Mouse (Mus musculus) ovary, adult 18-20 months (tissue): ENCODE results near the gene Fam205c.

Experiments
- DNase-seq: peaks from one replicate; pipeline ENCODE4 v3.0.0; 2022; ENCODE audit warnings: low spot score, mixed read lengths

The Fam205c gene

DNA sequence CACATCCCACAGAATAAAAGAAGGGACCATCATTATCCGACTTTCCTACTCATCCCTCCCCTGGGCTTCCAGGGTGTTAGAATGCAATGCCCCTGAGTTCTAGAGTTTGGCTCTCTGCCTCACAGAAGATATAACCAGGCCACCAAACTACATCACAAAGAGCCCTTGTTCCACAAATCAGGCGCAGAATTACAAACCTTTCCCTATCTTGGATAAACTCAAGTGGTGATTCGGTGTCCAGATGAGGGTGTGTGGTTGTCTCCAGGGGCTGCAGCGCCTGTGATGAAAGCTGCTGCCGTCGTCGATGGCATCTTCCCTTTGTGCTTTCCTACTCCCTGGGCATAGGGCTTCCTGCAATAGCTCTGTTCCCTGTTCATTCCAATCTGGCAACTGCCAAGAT is at the start of gene Fam205c:
Gene Fam205c, minus strand, starts transcription at position 101 of the 400 bp plus-strand sequence.
- no peak for DNase-seq

- DNase-seq = no peak
Measured at GRCm38 (mm10) chr4:42922461-42922860, 48.4 kb upstream of the Fam205c start.

DNA sequence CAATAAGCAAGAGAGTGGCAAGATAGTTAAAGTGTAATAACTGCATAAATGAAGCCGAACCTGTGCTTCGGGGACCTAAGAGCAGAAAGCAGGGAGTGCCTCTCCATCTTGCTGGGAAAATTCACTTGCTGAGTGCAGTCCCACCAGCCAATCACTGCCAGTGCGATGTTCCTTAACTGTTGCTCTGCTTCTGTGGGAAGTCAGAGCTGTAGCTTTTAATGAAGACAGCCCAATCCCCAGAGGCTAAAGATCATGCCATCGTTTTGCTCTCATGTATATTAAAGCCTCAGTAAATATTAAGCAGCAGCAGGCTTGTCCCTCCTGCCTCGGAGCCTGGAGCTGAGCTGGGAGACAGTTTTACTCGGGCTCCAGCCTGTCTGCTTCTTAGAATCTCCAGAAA is 48.0 kb upstream of the Fam205c start:
- DNase-seq = no peak

GRCm38 (mm10) chr4:42921536-42921935 is 47.5 kb upstream of the Fam205c start:
- DNase-seq = no peak

DNA sequence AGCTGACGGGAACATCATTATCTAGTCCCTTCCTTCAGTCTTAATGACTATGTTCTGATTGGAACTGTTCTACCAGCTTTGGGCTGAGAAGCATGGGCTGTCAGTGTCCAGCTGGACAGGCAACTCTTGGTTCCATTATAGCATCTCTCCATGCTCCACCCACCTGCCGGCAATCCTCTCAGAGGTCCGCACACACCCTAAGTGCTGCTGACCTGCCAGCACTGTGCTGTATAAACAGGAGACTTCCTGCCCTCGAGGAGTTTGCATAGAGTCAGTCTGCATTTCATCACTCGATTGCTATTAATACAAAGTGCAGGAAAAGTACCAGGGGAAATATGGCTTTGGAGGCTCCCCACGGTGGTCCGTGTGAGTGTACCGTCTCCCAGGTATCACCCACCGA is 46.7 kb upstream of the Fam205c start:
- DNase-seq = no peak

GRCm38 (mm10) chr4:42917402-42917774 is 43.4 kb upstream of the Fam205c start:
- no peak for DNase-seq

DNA sequence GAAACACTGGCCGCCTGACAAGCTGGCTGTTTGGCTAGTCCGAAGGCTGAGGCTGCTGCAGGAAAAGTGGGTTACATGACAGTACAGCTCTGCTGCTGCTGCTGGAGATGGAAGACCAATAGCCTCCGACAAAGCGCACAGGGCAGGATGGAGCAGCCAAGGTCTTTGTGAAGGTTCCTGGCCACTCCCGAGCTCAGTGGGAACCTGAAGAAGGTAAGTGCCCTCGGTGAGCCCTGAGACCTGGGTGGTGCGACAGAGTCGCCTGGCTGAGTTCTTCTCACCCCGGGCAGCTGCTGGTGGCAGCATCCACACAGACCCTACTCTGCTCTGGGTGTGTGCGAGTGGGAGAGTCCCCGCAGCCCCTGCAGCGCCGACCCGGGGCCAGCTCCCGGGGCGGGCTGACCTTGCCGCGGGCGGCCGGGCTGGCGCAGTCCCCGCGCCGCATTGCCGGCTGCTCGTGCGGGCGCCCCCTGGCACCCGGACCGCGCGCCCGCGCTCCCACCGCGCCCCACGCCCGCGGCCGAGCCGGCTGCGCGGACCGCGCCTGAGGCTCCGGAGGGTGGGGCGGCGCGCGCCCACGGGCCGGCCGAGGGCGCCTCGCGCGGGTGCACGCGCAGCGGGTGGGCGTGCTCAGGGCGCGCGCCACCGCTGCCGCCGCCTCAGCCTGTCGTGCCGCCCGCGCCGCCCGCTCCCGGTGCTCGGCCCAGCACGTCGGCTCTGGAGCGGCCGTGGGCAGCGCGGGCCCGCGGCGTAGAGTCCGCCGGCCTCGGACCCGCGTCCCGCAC is 42.8 kb upstream of the Fam205c start, which contains the start of gene Phf24:
Gene Phf24, plus strand, starts transcription at position 44 of the 785 bp plus-strand sequence.
- DNase-seq = no peak

DNA sequence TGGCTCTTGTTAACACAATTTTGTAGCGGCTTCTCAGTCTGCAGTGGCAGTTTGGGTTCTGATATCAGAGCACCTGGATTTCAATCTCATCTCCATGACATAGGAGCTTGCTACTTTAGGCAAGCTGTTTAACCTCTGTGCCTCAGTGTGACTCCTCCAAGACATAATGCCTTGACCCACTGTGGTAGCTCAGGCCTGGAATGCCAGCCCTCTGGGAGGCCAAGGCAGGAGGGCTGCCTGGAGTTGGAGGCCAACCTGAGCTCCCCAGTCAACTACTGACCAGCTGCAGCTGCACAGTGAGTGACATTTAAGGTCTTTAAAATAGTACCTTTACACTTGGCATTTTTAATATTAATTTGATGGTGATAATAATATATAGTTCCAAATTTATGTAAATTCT is 41.9 kb upstream of the Fam205c start:
- DNase-seq = no peak

DNA sequence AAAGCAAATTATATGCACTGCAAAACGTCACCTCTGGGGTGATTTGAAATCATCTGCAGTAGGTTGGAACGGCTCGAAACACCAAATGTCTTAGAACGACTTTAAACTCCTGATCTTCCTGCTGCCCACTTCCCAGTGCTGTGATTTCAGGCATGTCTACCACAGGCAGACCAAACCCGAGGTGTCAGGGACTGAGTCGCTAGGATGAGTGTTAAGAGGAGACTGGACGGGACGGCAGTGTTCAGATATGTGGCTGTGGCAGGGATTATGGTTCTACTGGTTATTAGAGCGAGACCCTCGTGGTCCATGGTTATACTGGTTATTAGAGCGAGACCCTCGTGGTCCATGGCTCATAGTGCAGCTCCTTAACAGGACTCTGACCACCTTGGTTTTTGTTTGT is 41.3 kb upstream of the Fam205c start:
- no peak for DNase-seq

DNA sequence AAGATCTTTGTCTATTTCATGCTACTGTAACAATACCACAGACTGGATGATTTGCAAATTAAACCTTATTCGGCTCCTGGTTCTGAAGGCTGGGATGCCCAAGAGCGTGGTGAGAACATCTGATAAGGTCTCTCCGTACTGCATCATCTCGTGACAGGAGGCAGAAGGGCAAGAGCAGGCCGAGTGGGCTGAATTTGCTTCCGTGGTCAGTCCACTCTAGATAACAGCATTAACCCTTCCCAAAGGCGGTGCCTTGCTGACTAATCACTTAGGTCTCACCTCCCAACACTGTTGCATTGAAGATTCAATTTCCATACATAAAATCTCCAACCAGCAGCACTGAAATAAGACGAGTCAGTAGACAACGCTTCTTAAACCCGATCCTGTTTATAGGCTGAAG is 39.4 kb upstream of the Fam205c start:
- no peak for DNase-seq

DNA sequence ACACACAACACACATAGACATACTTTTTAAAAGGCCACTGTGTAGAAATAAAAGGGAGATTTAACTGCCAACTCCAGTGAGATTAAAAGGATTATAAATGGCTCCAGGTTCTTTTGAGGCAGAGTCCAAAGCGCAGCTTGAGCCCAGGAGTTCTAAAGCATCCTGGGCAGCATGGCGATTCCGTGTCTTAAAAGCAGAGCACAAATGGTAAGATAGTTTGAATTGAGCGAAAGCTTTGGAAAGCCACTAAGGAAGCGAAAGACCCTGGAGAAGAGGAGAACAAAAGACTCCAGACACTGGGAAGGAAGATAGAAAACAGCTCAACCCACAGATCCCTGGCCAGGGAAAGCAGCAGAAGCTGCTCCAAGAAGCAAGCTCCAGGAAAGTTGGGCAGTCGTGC is 30.9 kb upstream of the Fam205c start:
- DNase-seq = no peak

- DNase-seq = no peak
Measured at GRCm38 (mm10) chr4:42904523-42904922, 30.5 kb upstream of the Fam205c start.

- DNase-seq = no peak
Measured at GRCm38 (mm10) chr4:42903942-42904341, 29.9 kb upstream of the Fam205c start.

DNA sequence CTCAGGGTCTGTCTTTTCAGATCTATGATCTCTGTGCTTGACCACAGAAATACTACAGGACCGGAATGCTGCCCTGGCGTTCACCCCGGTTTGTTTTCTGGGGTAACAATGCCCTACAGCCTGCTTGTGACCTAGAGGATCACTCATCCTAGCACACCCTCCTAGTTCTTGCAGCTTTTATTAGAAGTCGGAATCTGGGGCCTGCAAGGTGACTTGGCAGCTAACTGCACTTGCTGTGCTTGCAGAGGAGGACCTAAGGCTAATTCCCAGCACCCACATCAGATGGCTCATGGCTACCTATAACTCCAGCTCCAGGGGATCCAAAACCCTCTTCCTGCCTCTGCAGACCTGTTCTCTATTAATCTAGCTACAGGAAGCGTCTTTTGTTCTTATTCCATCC is 28.7 kb upstream of the Fam205c start:
- DNase-seq = no peak

DNA sequence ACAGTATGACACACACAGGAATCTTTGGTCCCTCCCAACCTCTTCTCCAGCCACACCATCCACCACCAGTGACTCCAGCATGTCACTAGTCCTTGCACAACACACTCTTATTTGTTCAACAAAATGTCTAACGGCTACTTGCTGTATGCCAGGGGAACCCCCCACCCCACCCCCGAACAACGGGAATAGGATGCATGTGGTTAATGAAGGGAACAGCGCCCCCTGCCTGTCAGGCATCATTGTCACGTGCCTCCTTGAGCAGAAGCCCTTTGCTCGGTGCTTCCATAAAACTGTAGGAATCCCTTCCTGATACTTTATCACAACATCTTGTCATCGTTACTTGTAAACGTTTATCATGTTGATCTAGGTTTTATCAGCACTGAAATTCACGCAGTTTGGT is 28.1 kb upstream of the Fam205c start:
- DNase-seq = no peak

DNA sequence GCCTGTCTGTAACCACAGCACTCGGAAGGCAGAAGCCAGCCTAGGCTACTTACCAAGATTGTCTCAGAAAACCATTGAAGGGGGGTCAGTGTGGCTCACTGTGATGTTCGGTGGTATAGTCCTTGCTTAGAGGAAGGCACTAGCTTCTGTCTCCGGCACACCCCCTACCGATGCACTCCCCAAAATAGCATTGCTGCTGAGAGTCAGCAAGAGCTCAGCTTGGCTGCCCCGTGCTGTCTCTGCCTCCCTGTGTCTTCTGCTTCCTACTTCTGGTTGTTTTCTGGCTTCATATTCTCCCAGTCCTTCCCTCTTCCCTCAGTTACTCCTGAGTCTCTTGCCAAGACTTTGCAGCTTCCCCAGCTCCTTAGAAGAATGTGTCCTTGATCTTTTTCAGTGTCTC is 26.8 kb upstream of the Fam205c start:
- no peak for DNase-seq

DNA sequence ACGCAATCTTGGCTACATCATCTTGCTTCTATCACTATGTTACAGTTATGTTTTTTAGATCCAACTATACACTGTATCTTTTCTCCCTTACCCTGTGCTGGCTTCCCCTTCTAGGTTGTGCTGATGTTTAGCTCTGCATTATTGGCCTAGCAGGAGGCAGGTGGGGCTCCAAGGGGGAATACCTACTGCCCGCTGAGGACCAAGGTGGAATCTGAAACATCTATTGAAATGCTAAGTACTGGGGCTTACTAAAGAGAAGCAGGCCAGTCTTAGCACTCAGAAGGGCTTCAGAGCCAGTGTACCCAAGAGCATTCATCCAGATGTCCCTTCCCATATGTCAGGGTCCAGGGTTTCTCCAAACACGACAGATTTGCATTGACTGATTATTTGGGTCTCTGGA is 24.9 kb upstream of the Fam205c start:
- no peak for DNase-seq

GRCm38 (mm10) chr4:42895118-42895517 is 21.1 kb upstream of the Fam205c start:
- DNase-seq = no peak

GRCm38 (mm10) chr4:42891176-42891575 is 17.1 kb upstream of the Fam205c start:
- no peak for DNase-seq

DNA sequence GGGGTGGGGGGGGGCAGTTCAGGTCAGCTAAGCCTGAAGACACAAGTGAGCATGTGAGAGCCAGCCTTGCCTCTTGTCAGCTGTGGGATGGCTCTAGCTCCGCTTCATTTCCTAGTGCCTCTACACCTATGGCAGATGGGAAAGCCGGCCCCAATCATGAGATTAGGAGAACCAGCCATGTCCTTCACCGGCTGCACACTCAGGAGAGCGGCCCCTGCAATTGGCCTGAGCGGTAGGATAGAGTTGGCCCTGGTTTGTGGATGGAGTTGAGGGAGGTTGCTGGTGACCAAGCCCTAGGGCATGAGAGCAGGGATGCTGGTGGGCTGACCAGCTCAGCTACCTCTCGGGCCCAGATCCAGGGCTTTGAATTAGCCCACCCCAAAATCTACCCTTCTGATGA is 14.8 kb upstream of the Fam205c start:
- DNase-seq = no peak

DNA sequence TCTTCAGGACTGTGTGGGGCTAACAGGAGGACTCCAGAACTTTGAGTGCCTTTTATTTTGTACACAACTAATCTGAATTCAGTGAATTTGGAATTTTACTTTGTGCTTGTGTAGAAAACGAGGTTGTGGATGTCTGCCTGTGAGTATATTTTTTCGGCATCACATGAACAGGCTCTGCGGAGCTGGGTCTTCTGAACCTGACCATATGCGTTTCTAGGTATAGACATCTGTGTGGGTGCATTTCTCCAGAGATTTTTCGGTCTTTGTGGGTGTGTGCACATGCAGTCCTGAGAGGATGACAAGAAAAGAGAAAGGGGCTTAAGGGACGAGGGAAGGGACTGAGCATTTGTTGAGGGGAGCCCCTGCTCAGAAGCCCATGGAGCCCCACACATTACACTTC is 12.9 kb upstream of the Fam205c start:
- DNase-seq = no peak

DNA sequence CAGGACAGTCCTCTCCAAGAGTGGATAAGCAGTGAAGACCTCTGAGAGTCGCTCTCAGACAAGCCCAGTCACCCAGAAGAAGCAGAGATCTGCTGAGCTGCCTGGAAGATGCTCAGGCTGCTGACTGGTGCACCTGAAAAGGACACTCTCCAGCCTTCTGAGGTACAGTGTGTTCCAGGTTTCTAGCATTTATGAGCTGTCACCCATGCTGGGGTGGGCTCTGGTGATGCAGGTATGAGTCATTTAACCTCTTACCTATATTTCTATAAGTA is 6.6 kb upstream of the Fam205c start:
- no peak for DNase-seq

DNA sequence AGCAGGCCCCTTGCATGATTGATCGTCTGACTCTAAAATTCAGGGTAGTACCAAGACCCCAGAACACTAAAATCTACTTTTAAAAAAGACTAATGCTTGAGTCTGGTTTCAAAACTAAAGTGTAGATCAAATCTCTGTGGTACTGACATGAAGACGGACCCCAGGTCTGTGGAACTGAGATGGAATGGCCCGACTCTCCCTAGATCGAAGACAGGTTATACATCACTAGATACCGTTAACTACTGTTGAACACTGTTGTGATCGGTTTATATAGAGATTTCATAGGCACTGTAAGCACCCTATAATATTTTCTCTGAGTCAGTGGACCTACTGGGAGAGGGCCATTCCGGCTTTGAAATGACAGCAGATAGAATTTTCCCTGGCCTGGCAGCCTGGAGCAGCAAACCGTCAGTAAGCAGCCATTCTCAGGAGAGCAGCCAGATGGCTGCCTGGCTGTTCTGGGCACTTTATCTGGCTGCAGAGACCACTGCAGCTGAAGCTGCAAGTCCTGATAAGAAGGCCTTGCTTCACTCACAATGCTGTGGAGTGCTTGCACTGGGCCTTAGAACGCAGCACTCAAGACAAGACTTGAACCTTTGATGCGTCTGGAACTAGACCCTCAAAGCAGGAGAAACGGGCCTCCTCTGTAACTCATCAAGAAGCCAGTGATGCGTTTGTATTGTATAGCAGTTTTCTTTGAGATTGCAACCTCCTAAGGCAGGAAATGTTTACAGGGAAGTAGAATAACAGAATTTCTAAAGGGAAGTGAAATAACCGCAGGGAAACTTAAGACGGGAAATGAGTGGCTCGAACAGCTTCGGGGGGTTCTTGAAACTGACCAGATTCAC is 6.0 kb upstream of the Fam205c start:
- no peak for DNase-seq

DNA sequence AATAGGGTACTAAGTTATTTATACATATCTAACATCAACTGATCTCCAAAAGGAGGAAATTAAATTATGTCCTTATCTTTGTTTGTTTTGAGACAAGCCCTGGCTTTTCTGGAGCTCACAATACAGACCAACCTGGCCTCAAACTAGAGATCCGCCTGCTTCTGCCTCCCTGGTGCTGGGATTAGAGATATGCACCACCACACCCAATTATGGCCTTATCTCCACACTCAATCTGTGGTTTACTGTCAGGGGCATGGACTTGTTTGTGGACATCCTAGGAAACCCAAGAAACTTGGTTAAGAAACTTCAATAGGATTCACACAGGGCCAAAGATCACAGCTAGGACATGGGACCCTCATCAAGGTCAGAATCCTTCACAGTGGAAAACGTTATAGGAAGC is 3.6 kb upstream of the Fam205c start:
- DNase-seq = no peak
